Mouse (Mus musculus) hindbrain, embryonic 15.5 days (tissue): ENCODE data around the gene Slc2a9. TPM values are rescaled to one million over a fixed set of nuclear protein-coding genes. Genes with fewer than 3 reads are reported as not detected.
A peak's percentile ranks its signal among the peaks of the same experiment; 100 is the strongest.

ENCODE experiments used
- ATAC-seq: fragments of 200-750 bp; cut with Nextera tagmentation; 2 replicates; pipeline ENCODE4 v1.8.0; 2017; ENCODE audit warnings: low read depth, moderate number of reproducible peaks, moderate TSS enrichment; ENCODE audit not compliant: low FRiP score
- H3K27ac ChIP-seq: fragments of 300-500 bp; sonication (generic); replicated peaks from 2 replicates; pipeline ENCODE4 v1.5.1; 2015; ENCODE audit warnings: mild to moderate bottlenecking, inconsistent platforms
- H3K27me3 ChIP-seq: fragments of 300-500 bp; sonication (generic); 2 replicates; pipeline ENCODE4 v1.6.1; 2015; ENCODE audit warnings: control low read depth, inconsistent platforms
- H3K36me3 ChIP-seq: fragments of 300-500 bp; sonication (generic); 2 replicates; pipeline ENCODE4 v1.6.1; 2015; ENCODE audit warnings: control low read depth, inconsistent platforms
- H3K4me1 ChIP-seq: fragments of 300-500 bp; sonication (generic); replicated peaks from 2 replicates; pipeline ENCODE4 v1.6.1; 2015; ENCODE audit warnings: control low read depth, inconsistent platforms
- H3K4me2 ChIP-seq: fragments of 300-500 bp; sonication (generic); 2 replicates; pipeline ENCODE4 v1.6.1; 2015; ENCODE audit warnings: moderate library complexity, mild to moderate bottlenecking, inconsistent platforms
- H3K4me3 ChIP-seq: fragments of 300-500 bp; sonication (generic); 2 replicates; pipeline ENCODE4 v1.5.1; 2015; ENCODE audit warnings: mild to moderate bottlenecking, inconsistent platforms
- H3K9ac ChIP-seq: fragments of 300-500 bp; sonication (generic); 2 replicates; pipeline ENCODE4 v1.6.1; 2015; ENCODE audit warnings: inconsistent platforms
- H3K9me3 ChIP-seq: fragments of 300-500 bp; sonication (generic); 2 replicates; pipeline ENCODE4 v1.6.1; 2016; ENCODE audit warnings: control low read depth, inconsistent platforms
- WGBS: fragments of 180-500 bp; shearing (Covaris S2); methylation state at CpG from one replicate; pipeline ENCODE4 v1.1.7; 2015; 5-methylcytosine and 5-hydroxymethylcytosine counted together
- polyA plus RNA-seq: library from polyadenylated mRNA; unstranded; fragments of >200 nt; fragmentation: Nextera tagmentation; extraction: Ambion mirVana; gene quantifications from 2 replicates; pipeline ENCODE4 v1.2.1, GENCODE M21; 2015

Gene Slc2a9
- polyA plus RNA-seq, 1 experiment from 2014 or later, result 0.49 TPM

GRCm38 (mm10) chr5:38356927-38357326 lies 146.0 kb downstream of the Slc2a9 start:
- 80% methylated on average over 3 of the region's 3 CpGs for WGBS
- Histone ChIP-seq H3K36me3 (no peaks in the 10 kb centered on the region), H3K4me3 (no peak overlapping the region)

GRCm38 (mm10) chr5:38350351-38350929 lies 152.5 kb downstream of the Slc2a9 start:
- Histone ChIP-seq H3K27ac (no peak overlapping the region), H3K9me3 (no peaks in the 10 kb centered on the region), H3K4me3 (no peak overlapping the region), H3K4me1 (peaks cover 2% of the 10 kb centered on the region; the same call in 1 of the 2 replicates), H3K4me2 (no peak overlapping the region), H3K27me3 (no peaks in the 10 kb centered on the region), H3K9ac (no peak overlapping the region), H3K36me3 (no peaks in the 10 kb centered on the region)
- ATAC-seq, result no peak
- WGBS, result 13% methylated on average over 5 of the region's 5 CpGs

More at GRCm38 (mm10) chr5:38356927-38357326, 146.0 kb downstream of the Slc2a9 start:
- Histone ChIP-seq H3K9ac (no peak overlapping the region), H3K27ac (no peak overlapping the region), H3K4me2 (no peak overlapping the region), H3K27me3 (no peaks in the 10 kb centered on the region), H3K4me1 (no peaks in the 10 kb centered on the region), H3K9me3 (no peaks in the 10 kb centered on the region)
- no peak for ATAC-seq

- Histone ChIP-seq H3K27ac (no peak overlapping the region), H3K27me3 (no peaks in the 10 kb centered on the region), H3K4me1 (peaks cover 2% of the 10 kb centered on the region; the same call in 1 of the 2 replicates), H3K4me3 (no peak overlapping the region), H3K9ac (no peak overlapping the region), H3K36me3 (no peaks in the 10 kb centered on the region), H3K4me2 (no peak overlapping the region), H3K9me3 (no peaks in the 10 kb centered on the region)
- no peak for ATAC-seq
- WGBS, result 45% methylated on average over 10 of the region's 10 CpGs
These were observed 156.1 kb downstream of the Slc2a9 start for GRCm38 (mm10) chr5:38346646-38347432.

- no peak for ATAC-seq
- no peak overlapping the region for H3K4me3 ChIP-seq
These were observed 159.8 kb downstream of the Slc2a9 start for GRCm38 (mm10) chr5:38343101-38343500.

GRCm38 (mm10) chr5:38334582-38334981 lies 168.4 kb downstream of the Slc2a9 start:
- Histone ChIP-seq H3K4me1 (no peaks in the 10 kb centered on the region), H3K4me2 (no peak overlapping the region), H3K4me3 (no peak overlapping the region), H3K27me3 (no peaks in the 10 kb centered on the region), H3K9me3 (no peaks in the 10 kb centered on the region), H3K27ac (no peak overlapping the region), H3K36me3 (no peaks in the 10 kb centered on the region), H3K9ac (no peak overlapping the region)
- ATAC-seq, result no peak
- 43% methylated on average over 1 of the region's 1 CpGs for WGBS

More at GRCm38 (mm10) chr5:38343101-38343500, 159.8 kb downstream of the Slc2a9 start:
- Histone ChIP-seq H3K4me2 (no peak overlapping the region), H3K9ac (no peak overlapping the region), H3K4me1 (no peaks in the 10 kb centered on the region; the same call in 1 of the 2 replicates), H3K36me3 (no peaks in the 10 kb centered on the region), H3K27ac (no peak overlapping the region), H3K9me3 (no peaks in the 10 kb centered on the region), H3K27me3 (no peaks in the 10 kb centered on the region)
- 47% methylated on average over 3 of the region's 3 CpGs for WGBS

- no peak overlapping the region for H3K9ac ChIP-seq
- H3K4me3 ChIP-seq, result no peak overlapping the region
- H3K4me2 ChIP-seq, result no peak overlapping the region
- no peak overlapping the region for H3K27ac ChIP-seq
- no peaks in the 10 kb centered on the region for H3K36me3 ChIP-seq
- H3K4me1 ChIP-seq, result no peaks in the 10 kb centered on the region
- H3K27me3 ChIP-seq, result no peaks in the 10 kb centered on the region
- no peak for ATAC-seq
- 69% methylated on average over 4 of the region's 4 CpGs for WGBS
- H3K9me3 ChIP-seq, result no peaks in the 10 kb centered on the region
These were observed 169.6 kb downstream of the Slc2a9 start for GRCm38 (mm10) chr5:38333381-38333780.

- ATAC-seq, result peak; percentile 65
- Histone ChIP-seq H3K9ac (peak within 1 kb of the TSS; percentile 49), H3K4me2 (peak within 1 kb of the TSS; percentile 95), H3K27ac (no peak within 1 kb of the TSS), H3K27me3 (peaks cover 39% of the 10 kb centered on the region), H3K36me3 (no peaks in the 10 kb centered on the region), H3K9me3 (no peaks in the 10 kb centered on the region), H3K4me1 (peaks cover 6% of the 10 kb centered on the region), H3K4me3 (peak within 1 kb of the TSS; percentile 51)
- WGBS, result 3% methylated on average over 63 of the region's 67 CpGs
These were observed 183.8 kb downstream of the Slc2a9 start, which contains the start of gene Drd5 for GRCm38 (mm10) chr5:38318966-38319786. TSS of gene Drd5 (plus strand) at chr5:38319367.

GRCm38 (mm10) chr5:38309795-38310194 lies 193.1 kb downstream of the Slc2a9 start:
- H3K9ac ChIP-seq, result no peak overlapping the region
- ATAC-seq, result no peak
- no peaks in the 10 kb centered on the region for H3K9me3 ChIP-seq
- 72% methylated on average over 3 of the region's 3 CpGs for WGBS
- no peak overlapping the region for H3K4me3 ChIP-seq
- no peaks in the 10 kb centered on the region for H3K4me1 ChIP-seq
- H3K36me3 ChIP-seq, result no peaks in the 10 kb centered on the region
- H3K4me2 ChIP-seq, result no peak overlapping the region
- H3K27me3 ChIP-seq, result no peaks in the 10 kb centered on the region
- H3K27ac ChIP-seq, result no peak overlapping the region

- Histone ChIP-seq H3K36me3 (no peaks in the 10 kb centered on the region), H3K4me1 (no peaks in the 10 kb centered on the region), H3K9me3 (no peaks in the 10 kb centered on the region), H3K27me3 (no peaks in the 10 kb centered on the region), H3K9ac (no peak overlapping the region), H3K27ac (no peak overlapping the region), H3K4me2 (no peak overlapping the region), H3K4me3 (no peak overlapping the region)
- WGBS, result 62% methylated on average over 5 of the region's 5 CpGs
- 0 out of 2 replicates have a peak, but pooled peaks have one; percentile 52 for ATAC-seq
These were observed 194.1 kb downstream of the Slc2a9 start for GRCm38 (mm10) chr5:38308873-38309272.

GRCm38 (mm10) chr5:38307255-38308101 lies 195.5 kb downstream of the Slc2a9 start:
- WGBS, result 10% methylated on average over 26 of the region's 26 CpGs
- H3K4me2 ChIP-seq, result peak overlapping the region; percentile 77
- H3K9me3 ChIP-seq, result no peaks in the 10 kb centered on the region
- peak; percentile 89 for ATAC-seq
- H3K27me3 ChIP-seq, result no peaks in the 10 kb centered on the region
- H3K4me1 ChIP-seq, result no peaks in the 10 kb centered on the region
- no peaks in the 10 kb centered on the region for H3K36me3 ChIP-seq
- H3K9ac ChIP-seq, result peak overlapping the region; percentile 46
- H3K27ac ChIP-seq, result no peak overlapping the region
- peak overlapping the region; percentile 42 for H3K4me3 ChIP-seq

- no peaks in the 10 kb centered on the region for H3K36me3 ChIP-seq
- H3K27me3 ChIP-seq, result no peaks in the 10 kb centered on the region
- H3K4me2 ChIP-seq, result no peak overlapping the region
- no peaks in the 10 kb centered on the region for H3K4me1 ChIP-seq
- no peaks in the 10 kb centered on the region for H3K9me3 ChIP-seq
- no peak overlapping the region for H3K9ac ChIP-seq
- 91% methylated on average over 2 of the region's 2 CpGs for WGBS
- no peak overlapping the region for H3K4me3 ChIP-seq
- no peak for ATAC-seq
- H3K27ac ChIP-seq, result no peak overlapping the region
These were observed 197.7 kb downstream of the Slc2a9 start for GRCm38 (mm10) chr5:38305241-38305640.
